Mouse (Mus musculus) hematopoietic stem cell, adult 5-6 weeks (primary cell): ENCODE data around the gene Bfsp2. TPM values are rescaled to one million over a fixed set of nuclear protein-coding genes. Genes with fewer than 3 reads are reported as not detected.

Source experiments
- ATAC-seq, 2 experiments: fragments of 125-278 bp in 1 of 2; replicated peaks in 1 of 2; 2 replicates each; pipeline ENCODE4 v1.8.0; 2016 to 2017; ENCODE audit warnings: inconsistent platforms in 2 of 2, mild to moderate bottlenecking in 2 of 2, moderate number of reproducible peaks in 2 of 2, low read depth in 1 of 2, moderate TSS enrichment in 1 of 2; ENCODE audit not compliant: low FRiP score in 2 of 2, poor library complexity in 2 of 2, severe bottlenecking in 2 of 2, insufficient read depth in 1 of 2, low TSS enrichment in 1 of 2
- total RNA-seq: library from RNA; stranded (forward); fragments of 172-1452, 232-1000 nt; gene quantifications from 2 replicates; pipeline ENCODE4 v1.2.3, GENCODE M21; 2017

Gene Bfsp2
- total RNA-seq, 1 experiment from 2014 or later: 3.4 TPM

- ATAC-seq: no peak
Measured at GRCm38 (mm10) chr9:103413457-103413856, 66.8 kb downstream of the Bfsp2 start.

DNA sequence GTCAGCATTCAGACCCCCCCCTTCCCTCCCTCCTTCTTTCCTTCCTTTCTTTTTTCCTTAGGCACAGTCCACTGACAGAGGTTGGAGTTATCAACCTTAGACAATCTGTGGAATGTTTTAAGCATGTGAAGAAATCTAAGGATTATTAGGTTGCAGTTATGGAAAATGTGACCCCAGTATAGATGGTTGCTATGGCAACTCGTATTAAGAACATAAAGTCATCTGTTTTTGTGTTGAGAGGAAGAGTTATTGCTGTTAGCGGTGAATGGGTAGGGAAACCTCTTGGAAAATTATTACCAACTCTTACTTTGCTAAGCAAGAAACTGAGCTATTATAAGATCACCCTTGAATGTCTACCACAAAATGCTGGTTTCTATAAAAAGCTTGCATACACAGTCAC is 71.1 kb downstream of the Bfsp2 start:
- ATAC-seq: no peak

DNA sequence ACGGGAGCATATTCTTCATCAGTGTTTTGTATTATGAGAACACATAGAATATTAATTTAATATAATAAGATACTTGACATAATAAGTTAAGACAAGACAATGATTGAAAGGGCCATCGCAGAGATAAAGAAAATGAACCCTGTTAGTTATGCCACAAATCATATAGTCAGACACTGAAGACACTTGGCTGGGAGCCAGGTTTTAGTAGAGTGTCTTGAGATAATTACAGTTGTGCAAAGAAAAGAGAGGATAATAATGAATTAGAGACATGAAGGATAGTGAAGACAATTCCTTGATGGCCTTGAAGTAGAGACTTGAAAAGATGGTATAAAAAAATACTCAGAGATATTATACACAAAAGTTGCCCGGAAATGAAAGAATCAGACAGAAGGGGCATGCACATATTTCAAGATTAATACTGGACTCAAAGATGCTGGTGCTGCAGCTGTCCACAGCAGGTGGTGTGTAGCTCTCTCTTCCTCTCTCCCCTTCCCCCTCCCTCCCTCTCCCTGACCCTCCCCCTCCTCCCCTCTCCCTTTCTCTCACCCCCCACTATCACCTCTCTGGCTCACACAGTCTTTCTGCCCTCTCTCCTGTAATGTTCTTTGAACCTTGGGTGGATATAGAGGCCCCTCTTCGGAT is 72.0 kb downstream of the Bfsp2 start:
- no peak for ATAC-seq

DNA sequence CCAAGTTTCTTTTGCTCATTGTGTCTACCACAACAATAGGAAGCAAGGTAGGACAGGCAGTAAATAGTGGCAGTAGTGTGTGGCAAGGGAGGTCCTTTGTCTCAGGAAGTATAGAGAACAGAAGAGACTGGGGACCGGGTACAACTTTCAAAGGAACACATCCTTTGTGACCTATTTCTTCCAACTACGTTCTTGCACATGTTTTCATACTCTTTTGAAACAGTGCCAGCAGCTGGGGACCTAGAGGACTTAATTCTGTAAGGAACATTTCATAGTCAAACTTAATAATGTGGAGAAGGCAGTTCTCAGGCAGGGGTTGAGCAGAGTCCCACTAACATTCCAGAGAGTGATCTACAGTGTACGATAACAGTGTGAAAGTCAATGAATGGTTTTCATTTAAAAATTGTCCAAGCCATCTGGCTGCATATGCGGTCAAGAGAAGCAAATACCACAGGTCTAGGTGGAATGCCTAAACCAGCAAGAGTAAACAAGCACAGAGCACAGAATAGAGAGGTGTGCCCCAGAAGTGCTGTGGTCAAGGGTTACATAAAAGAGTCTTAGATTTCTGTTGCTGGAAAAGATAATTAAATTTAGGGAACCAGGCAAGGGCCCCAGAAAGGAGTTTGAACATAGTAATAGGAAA is 76.8 kb downstream of the Bfsp2 start:
- ATAC-seq: no peak

DNA sequence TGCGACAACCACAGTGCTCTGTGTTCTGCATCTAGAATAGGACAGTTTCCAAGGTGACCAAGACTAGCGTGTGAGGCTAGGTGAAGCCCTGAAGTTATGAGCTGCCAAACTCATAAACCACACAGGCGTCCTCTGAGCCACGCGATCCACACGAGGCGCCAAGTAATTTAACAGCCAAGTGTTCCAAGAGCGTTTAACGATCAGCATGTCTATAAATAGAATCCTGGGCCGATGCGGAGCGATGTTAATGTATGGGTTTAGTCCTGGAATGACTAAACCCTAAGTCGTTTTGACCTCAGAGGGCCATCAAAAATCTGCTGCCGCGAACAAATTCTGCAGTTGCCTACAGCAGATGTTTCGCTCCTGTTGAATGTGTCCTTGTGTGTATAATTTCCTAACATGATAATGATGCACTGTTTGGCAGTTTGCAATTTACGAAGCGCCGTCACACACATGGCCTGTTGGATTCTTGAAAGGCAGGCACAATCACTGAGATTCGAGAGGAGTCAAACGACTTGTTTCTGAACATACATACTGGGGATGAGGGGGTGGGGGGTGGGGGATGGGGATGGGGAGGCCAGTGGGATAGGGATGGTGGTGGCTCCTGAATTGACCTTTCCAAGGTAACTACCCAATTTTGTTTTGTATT is 81.6 kb downstream of the Bfsp2 start:
- ATAC-seq: no peak

DNA sequence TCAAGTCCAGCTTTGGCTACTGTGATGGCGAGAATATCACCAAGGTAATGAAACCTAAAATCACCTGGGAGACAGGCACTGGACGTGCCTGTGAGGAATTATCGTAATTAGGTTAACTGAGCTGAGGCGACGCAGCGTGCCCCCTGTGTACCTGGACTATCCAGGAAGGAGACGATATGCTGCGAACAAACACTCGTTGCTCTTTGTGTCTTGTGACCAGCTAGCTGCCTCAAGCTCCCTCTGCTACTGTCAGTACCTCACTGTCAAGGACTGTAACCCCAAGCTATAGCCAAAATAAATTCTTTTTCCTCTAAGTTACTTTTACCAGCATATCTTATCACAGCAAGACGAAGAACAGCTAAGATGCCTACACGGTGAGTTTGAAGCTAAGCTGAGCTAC is 87.0 kb downstream of the Bfsp2 start:
- no peak for ATAC-seq

GRCm38 (mm10) chr9:103391796-103392372 is 88.3 kb downstream of the Bfsp2 start:
- ATAC-seq: peak in 1 of 2 experiments; percentile 48; a peak in 1 of 4 replicates

GRCm38 (mm10) chr9:103389261-103389660 is 91.0 kb downstream of the Bfsp2 start:
- ATAC-seq: no peak

- ATAC-seq: no peak
Measured at GRCm38 (mm10) chr9:103387011-103387653, 93.1 kb downstream of the Bfsp2 start.

GRCm38 (mm10) chr9:103386573-103386972 is 93.6 kb downstream of the Bfsp2 start:
- ATAC-seq: no peak

DNA sequence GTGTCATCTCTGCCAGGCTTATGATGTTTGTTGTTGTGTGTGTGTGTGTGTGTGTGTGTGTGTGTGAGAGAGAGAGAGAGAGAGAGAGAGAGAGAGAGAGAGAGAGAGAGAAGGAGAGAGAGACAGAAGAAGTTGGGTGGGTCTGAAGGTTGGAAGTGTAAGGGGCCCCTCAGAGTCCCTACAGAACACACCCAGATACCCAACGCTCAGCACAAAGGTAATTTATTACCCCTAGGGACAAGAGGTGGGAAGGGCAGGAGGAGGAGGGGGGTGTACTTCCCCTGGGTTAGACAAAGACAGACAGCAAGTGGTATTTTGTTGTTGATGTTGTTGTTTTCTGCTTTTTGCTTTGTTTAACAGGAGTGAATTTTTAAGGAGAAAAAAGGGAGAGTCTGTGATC is 94.6 kb downstream of the Bfsp2 start:
- no peak for ATAC-seq

DNA sequence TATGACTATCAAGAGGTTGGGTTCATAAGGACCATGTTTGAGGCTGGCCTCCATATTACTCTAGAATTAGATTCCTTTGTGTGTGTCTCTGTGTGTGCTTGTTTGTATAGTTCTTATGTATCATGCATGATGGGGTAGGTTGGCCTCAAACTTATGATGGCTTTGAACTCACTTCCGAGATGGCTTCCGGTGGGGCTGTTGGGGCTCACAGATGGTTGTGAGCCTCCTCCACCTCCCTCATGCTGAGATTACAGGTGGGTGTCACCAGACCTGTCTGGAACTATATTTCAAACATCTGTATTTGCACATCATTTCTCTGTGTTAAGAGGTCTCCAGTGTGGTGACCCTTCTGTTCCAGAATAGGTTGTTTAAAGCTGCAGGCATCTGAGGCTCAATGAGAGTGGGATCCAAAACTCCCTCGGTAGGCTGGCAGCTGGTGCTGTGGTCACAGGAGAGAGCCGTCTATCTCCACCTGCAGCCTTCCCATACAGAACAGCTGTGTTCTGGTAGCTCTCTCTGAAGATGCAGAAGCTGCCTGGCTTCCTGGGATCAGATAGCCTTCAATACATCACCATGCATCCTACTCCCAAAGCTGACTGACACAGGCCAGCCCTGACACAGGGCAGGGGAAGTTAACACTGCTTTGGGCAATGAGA is 96.0 kb downstream of the Bfsp2 start:
- no peak for ATAC-seq

DNA sequence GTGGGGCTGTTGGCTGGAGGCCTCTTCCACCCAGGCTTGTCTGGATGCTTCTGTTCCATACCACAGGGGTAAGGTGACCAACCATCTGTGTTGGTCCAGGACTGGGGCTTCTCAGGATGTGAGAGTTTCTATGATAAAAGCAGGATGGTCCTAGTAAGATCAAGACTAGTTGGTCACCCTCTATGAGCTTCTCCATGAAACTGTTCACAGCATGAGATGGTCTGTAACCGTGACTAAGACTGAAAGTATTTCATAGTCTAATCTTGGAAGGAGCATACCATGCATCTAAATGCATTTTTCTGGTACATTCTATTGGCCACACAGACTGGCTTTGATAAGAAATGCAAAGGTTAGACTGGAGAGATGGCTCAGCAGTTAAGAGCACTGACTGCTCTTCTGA is 96.6 kb downstream of the Bfsp2 start:
- ATAC-seq: no peak

DNA sequence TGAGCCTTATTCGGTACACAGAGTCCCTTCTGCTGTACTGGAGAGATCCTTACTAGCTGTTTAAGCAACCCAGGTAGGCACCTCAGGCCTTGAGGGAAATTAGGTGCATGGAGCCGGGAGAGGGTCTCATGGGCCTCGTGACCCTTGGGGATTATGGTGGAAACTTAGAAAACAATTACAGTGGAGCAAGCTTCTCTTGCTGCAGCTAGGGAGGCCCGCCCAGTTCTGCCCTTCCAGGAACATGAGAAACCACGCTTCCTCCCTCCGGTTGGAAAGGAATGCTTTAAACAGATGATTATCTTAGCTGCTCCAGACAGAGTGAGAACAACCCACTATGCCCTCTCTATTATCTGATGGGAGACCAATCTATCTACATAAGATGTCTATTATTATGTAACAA is 97.2 kb downstream of the Bfsp2 start:
- 0 out of 4 replicates have a peak, but pooled peaks of 1 of the 2 experiments have one; percentile 37 for ATAC-seq

GRCm38 (mm10) chr9:103380566-103380965 is 99.7 kb downstream of the Bfsp2 start:
- ATAC-seq: no peak

DNA sequence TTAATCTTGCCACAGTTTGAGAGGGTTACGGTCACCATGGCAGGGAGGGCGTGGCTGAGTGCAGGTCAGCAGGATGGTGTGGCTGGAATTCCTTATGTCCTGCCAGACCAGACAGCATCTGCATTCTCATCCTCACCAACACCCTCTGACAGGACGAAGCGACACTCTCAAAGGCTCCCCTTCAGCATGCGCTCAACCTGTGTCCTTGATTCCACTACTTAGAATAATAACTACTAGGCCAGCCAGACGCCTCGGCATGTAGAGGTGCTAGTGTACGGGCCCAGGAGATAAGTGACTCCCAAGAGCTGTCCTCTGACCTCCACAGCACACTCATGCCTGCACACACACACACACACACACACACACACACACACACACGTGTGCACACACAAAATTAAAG is 101.0 kb downstream of the Bfsp2 start:
- no peak for ATAC-seq

DNA sequence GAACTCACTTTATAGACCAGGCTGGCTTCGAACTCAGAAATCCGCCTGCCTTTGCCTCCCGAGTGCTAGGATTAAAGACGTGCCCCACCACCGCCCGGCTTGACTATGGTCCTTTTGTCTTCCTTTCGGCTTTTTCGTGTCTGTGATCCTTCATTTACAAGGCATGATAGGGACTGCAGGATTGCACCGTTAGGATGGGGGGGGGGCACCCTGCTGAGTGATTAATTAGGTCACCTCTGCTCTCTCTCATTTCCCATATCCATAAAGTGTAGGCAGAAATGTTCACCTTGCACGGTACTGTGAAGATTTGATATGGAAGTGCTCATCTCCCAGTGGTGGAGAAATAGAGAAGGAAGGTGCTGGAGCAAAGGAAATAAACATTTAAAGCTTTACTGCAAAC is 101.5 kb downstream of the Bfsp2 start:
- no peak for ATAC-seq
